Mouse (Mus musculus) 3134 (cell line): ENCODE measurements at regions not wholly inside any gene's neighbourhood (a gene's known extent, or its start where the extent isn't known, plus 50 kb on each side); places are given as distances from the start of the nearest gene placed in this dataset.

Experiments used
- DNase-seq: peaks from one replicate; pipeline ENCODE4 v3.0.0-alpha.2; 2011; ENCODE audit warnings: low spot score; ENCODE audit not compliant: insufficient read length; ENCODE audit errors: extremely low read depth

DNA sequence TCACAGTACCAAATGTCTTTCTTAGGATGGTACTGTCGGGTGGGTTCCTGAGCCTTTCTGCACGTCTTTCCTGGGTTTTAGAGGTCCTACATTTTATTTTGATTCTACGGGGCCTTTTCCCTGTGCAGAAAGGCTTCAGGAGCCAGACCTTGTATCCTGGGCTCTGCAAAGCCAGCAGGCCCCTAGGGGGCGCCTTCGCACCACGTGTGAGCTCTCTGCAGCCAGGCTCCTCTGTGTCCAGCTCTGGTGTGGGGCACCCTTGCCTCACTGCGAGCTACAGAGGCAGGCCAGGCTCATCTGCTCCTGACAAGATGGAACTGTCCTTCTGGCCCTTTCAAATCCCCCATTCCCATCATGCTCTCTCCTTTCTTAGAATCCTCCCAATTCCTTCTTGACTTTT, 53.3 kb upstream of the Usp3 start:
- DNase-seq = peak; percentile 67

DNA sequence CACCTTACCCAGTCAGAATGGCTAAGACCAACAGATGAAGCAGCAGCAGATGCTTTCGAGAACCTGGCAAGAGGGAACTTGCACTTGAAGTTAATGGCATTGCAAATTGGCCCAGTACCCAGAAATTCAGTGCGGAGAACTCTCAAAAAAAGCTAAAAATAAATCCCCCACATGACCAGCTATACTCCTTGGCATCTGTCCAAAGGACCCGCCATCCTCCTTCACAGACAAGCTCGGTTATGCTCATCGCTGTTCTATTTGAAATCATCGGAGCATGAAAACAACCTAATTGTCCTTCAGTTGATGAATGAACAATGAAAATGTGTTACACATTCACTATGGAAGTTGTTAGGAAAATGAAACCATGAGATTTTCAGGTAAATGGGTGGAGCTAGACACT, 58.4 kb upstream of the Usp3 start:
- DNase-seq = no peak

- no peak for DNase-seq
Observed at GRCm38 (mm10) chr9:66657116-66657758, 56.2 kb upstream of the Car12 start.

GRCm38 (mm10) chr9:66658707-66659242, 54.7 kb upstream of the Car12 start:
- no peak for DNase-seq

- DNase-seq = no peak
Observed at GRCm38 (mm10) chr9:66659781-66660445, 53.6 kb upstream of the Car12 start.

DNA sequence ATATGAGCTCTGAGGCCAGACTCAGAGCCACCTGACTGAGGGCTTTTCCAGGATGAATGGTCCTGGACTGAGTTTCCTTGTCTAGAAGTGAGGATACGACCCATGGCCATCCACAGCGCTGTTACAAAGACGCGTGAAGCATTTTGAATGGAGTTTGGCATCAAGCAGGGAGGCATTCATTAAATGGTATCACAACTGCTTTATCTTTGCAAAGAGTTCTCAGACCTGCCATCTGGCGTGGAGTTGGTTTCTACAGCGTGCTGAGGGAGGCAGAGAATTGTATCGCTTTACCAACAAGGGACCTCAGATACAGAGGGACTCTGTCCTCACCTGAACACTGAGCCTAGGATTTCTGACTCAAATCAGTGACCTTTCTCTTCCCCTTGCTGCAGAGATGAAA, 51.9 kb upstream of the Car12 start:
- no peak for DNase-seq

GRCm38 (mm10) chr9:66662443-66662842, 51.0 kb upstream of the Car12 start:
- DNase-seq = no peak
